Mouse (Mus musculus): ENCODE measurements around the gene 1700025G04Rik. TPM values are rescaled to one million over a fixed set of nuclear protein-coding genes. Genes with fewer than 3 reads are reported as not detected.

The 1700025G04Rik gene
- polyA plus RNA-seq, 1 experiment = 2.3 TPM

- DNase-seq (ENCODE audit: low read depth) = no peak
These were observed 56.2 kb downstream of the 1700025G04Rik start for GRCm38 (mm10) chr1:152033731-152034130.

- no peak for DNase-seq (ENCODE audit: low read depth)
These were observed 57.8 kb downstream of the 1700025G04Rik start for GRCm38 (mm10) chr1:152032144-152032543.

- DNase-seq (ENCODE audit: low read depth) = no peak
These were observed 59.4 kb downstream of the 1700025G04Rik start for GRCm38 (mm10) chr1:152030546-152030945.

GRCm38 (mm10) chr1:152028718-152029117, 61.2 kb downstream of the 1700025G04Rik start:
- DNase-seq (ENCODE audit: low read depth) = no peak

GRCm38 (mm10) chr1:152026762-152027161, 63.2 kb downstream of the 1700025G04Rik start:
- no peak for DNase-seq (ENCODE audit: low read depth)

GRCm38 (mm10) chr1:152025308-152025707, 64.6 kb downstream of the 1700025G04Rik start:
- no peak for DNase-seq (ENCODE audit: low read depth)

GRCm38 (mm10) chr1:152024019-152024787, 65.7 kb downstream of the 1700025G04Rik start:
- no peak for DNase-seq (ENCODE audit: low read depth)

- DNase-seq (ENCODE audit: low read depth) = no peak
These were observed 69.1 kb downstream of the 1700025G04Rik start for GRCm38 (mm10) chr1:152020812-152021211.

- DNase-seq (ENCODE audit: low read depth) = no peak
These were observed 69.9 kb downstream of the 1700025G04Rik start for GRCm38 (mm10) chr1:152020070-152020469.

GRCm38 (mm10) chr1:152019196-152019595, 70.7 kb downstream of the 1700025G04Rik start:
- DNase-seq (ENCODE audit: low read depth) = no peak

GRCm38 (mm10) chr1:152018322-152018721, 71.6 kb downstream of the 1700025G04Rik start:
- no peak for DNase-seq (ENCODE audit: low read depth)

GRCm38 (mm10) chr1:152016663-152017062, 73.3 kb downstream of the 1700025G04Rik start:
- DNase-seq (ENCODE audit: low read depth) = no peak

GRCm38 (mm10) chr1:152015555-152016125, 74.3 kb downstream of the 1700025G04Rik start:
- DNase-seq (ENCODE audit: low read depth) = no peak

GRCm38 (mm10) chr1:152011741-152012140, 78.2 kb downstream of the 1700025G04Rik start:
- no peak for DNase-seq (ENCODE audit: low read depth)

- DNase-seq (ENCODE audit: low read depth) = no peak
These were observed 79.5 kb downstream of the 1700025G04Rik start for GRCm38 (mm10) chr1:152010251-152010980.

- DNase-seq (ENCODE audit: low read depth) = no peak
These were observed 81.4 kb downstream of the 1700025G04Rik start for GRCm38 (mm10) chr1:152008473-152008991.

- DNase-seq (ENCODE audit: low read depth) = no peak
These were observed 83.4 kb downstream of the 1700025G04Rik start for GRCm38 (mm10) chr1:152006529-152006928.

GRCm38 (mm10) chr1:152004509-152004908, 85.4 kb downstream of the 1700025G04Rik start:
- DNase-seq (ENCODE audit: low read depth) = no peak

GRCm38 (mm10) chr1:152000461-152000860, 89.5 kb downstream of the 1700025G04Rik start:
- DNase-seq (ENCODE audit: low read depth) = peak; percentile 52

GRCm38 (mm10) chr1:151999424-151999842, 90.5 kb downstream of the 1700025G04Rik start:
- DNase-seq (ENCODE audit: low read depth) = peak; percentile 23

- no peak for DNase-seq (ENCODE audit: low read depth)
These were observed 91.2 kb downstream of the 1700025G04Rik start for GRCm38 (mm10) chr1:151998721-151999206.

GRCm38 (mm10) chr1:151997591-151997990, 92.3 kb downstream of the 1700025G04Rik start:
- DNase-seq (ENCODE audit: low read depth) = no peak

Measured in gonadal fat pad, adult 2 months (tissue).